Mouse (Mus musculus): ENCODE data around the gene Klk4.

Gene Klk4

GRCm38 (mm10) chr7:43919559-43920451 lies 38.8 kb downstream of the Klk4 start:
- peak; percentile 17 for DNase-seq (ENCODE audit: low read depth, low spot score)

- no peak for DNase-seq (ENCODE audit: low read depth, low spot score)
These were observed 39.6 kb downstream of the Klk4 start for GRCm38 (mm10) chr7:43920582-43920981.

GRCm38 (mm10) chr7:43921087-43921486 lies 40.1 kb downstream of the Klk4 start:
- no peak for DNase-seq (ENCODE audit: low read depth, low spot score)

DNA sequence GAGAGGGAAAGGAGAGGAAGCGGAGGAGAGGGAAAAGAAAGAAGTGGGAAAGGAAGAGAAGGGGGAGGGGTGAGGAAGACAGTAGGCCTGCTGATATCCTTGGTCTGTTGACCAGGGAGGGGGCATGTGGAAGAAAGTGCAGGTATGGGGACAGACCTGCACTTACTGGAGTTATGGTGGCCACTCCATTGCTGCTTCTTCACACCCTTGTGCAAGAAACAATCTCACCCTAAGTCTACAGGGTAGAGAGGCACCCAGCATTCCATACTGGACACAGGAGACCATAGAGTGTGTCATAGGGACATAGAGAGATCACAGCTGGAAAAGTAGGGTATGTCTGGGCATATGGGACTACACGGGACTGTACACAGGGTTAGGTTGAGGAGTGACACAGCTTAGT lies 41.0 kb downstream of the Klk4 start:
- DNase-seq (ENCODE audit: low read depth, low spot score) = no peak

DNA sequence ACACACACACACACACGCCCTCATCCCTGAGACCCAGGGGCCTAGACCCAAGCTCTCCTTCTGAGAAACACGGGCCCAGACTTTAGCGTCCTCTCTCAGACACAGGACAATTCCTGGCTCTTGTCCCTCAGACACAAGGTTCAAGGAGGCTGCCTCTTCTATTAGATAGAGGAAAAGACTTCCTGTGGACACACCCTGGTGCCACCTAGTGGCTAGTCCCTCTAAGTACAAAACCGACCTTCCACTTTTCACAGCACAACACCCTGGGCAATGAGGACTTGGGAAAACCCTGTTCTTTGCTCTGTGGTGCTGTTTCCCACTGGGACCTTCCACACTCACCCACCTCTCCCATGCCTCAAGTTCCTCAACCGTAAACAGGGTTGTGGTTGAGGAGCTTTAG lies 45.0 kb downstream of the Klk4 start:
- no peak for DNase-seq (ENCODE audit: low read depth, low spot score)

DNA sequence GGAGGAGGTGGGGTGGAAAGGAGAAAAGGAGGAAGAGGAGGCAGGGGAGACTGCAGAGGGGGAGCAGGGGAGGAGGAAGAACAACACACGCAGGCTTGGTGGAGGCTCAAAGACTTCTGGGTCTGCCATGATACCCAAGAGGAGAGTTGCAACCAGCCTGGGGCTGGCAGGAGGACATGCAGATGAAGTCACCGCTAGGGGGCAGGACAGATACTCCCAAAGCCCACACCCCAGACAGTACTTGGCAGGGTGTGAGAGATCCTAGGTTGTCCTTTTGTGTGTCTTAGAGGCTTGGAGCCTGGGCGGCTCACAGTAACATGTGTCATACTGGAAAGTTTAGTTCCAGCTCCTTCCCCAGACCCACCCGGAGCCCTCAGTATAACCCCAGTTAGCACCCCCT lies 47.6 kb downstream of the Klk4 start:
- DNase-seq (ENCODE audit: low read depth, low spot score) = no peak

DNA sequence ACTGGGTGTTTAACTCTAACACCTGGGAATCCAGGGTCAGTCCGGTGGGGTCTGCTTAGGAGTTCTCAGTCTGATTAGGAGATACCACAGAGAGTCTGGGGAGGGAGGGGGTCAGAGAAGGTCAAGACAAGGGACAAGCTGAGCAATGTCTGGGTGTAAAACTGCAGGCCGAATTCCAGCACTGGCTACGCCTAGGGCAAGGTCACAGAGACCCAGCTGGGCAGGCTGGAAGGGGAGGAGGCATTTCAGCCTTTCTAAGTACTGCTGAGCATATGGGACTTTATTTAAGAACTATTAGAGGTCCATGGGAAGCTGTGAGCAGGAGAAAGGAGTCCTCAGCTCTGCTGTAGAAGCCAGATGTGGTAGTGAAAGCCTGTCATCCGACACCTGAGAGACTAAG lies 51.4 kb downstream of the Klk4 start:
- no peak for DNase-seq (ENCODE audit: low read depth, low spot score)

DNA sequence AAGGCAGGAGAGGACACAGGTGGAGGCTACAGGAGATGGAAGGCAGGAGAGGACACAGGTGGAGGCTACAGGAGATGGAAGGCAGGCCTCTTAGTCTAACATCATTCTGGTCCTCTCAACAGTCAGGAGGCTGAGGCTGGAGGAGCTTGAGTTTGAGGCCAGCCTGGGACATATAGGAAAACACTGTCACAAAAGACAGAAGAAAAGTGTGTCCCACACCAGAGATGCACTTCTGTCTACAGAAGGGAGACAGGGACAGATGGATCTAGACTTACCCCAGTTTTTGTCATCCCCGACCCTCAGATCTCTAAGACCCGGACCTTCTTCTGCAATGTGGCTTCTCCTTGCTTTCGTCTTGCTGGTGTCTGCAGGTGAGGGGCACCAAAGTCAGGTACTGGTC lies 52.5 kb downstream of the Klk4 start, which contains the start of gene Klk15:
Gene Klk15, plus strand, starts transcription at position 301 of the 400 bp plus-strand sequence.
- DNase-seq (ENCODE audit: low read depth, low spot score) = no peak

- no peak for DNase-seq (ENCODE audit: low read depth, low spot score)
These were observed 53.8 kb downstream of the Klk4 start for GRCm38 (mm10) chr7:43934747-43935146.

Measured in c-Kit-negative CD71-positive TER-119-positive erythroid progenitor cells, embryonic 14.5 days (primary cell).